Mouse (Mus musculus) hindlimb bud, embryonic 11.5 days (tissue): ENCODE results near the gene Foxd2.

Source experiments
- DNase-seq: peaks from one replicate; pipeline ENCODE4 v3.0.0-alpha.2; 2012; ENCODE audit warnings: low read depth, low spot score; ENCODE audit errors: extremely low spot score

Foxd2 gene

GRCm38 (mm10) chr4:114908829-114909601 is at the start of gene Foxd2:
Gene Foxd2, minus strand, starts transcription at chr4:114908873.
- DNase-seq, result no peak

GRCm38 (mm10) chr4:114958231-114958630 is 49.6 kb upstream of the Foxd2 start:
- no peak for DNase-seq

GRCm38 (mm10) chr4:114957403-114957802 is 48.7 kb upstream of the Foxd2 start:
- no peak for DNase-seq

- DNase-seq, result no peak
Observed at GRCm38 (mm10) chr4:114953172-114953571, 44.5 kb upstream of the Foxd2 start.

- DNase-seq, result no peak
Observed at GRCm38 (mm10) chr4:114947852-114948481, 39.3 kb upstream of the Foxd2 start.

- DNase-seq, result no peak
Observed at GRCm38 (mm10) chr4:114947395-114947794, 38.7 kb upstream of the Foxd2 start.

GRCm38 (mm10) chr4:114946416-114946815 is 37.7 kb upstream of the Foxd2 start:
- DNase-seq, result no peak

GRCm38 (mm10) chr4:114945021-114945420 is 36.3 kb upstream of the Foxd2 start:
- DNase-seq, result no peak

- peak; percentile 77 for DNase-seq
Observed at GRCm38 (mm10) chr4:114942583-114942982, 33.9 kb upstream of the Foxd2 start.

GRCm38 (mm10) chr4:114942112-114942511 is 33.4 kb upstream of the Foxd2 start:
- DNase-seq, result no peak

- no peak for DNase-seq
Observed at GRCm38 (mm10) chr4:114941311-114941710, 32.6 kb upstream of the Foxd2 start.

- DNase-seq, result no peak
Observed at GRCm38 (mm10) chr4:114938248-114938647, 29.6 kb upstream of the Foxd2 start.

GRCm38 (mm10) chr4:114937459-114938047 is 28.9 kb upstream of the Foxd2 start:
- DNase-seq, result no peak

- no peak for DNase-seq
Observed at GRCm38 (mm10) chr4:114934188-114934587, 25.5 kb upstream of the Foxd2 start.

- DNase-seq, result no peak
Observed at GRCm38 (mm10) chr4:114932747-114933146, 24.1 kb upstream of the Foxd2 start.

- no peak for DNase-seq
Observed at GRCm38 (mm10) chr4:114929155-114929554, 20.5 kb upstream of the Foxd2 start.

- no peak for DNase-seq
Observed at GRCm38 (mm10) chr4:114925917-114926312, 17.2 kb upstream of the Foxd2 start, which contains the start of gene Foxe3. Gene Foxe3, minus strand, starts transcription at chr4:114926013.

GRCm38 (mm10) chr4:114924971-114925916 is 16.6 kb upstream of the Foxd2 start:
- DNase-seq, result no peak

GRCm38 (mm10) chr4:114917091-114917490 is 8.4 kb upstream of the Foxd2 start:
- no peak for DNase-seq

- DNase-seq, result no peak
Observed at GRCm38 (mm10) chr4:114916056-114916455, 7.4 kb upstream of the Foxd2 start.

GRCm38 (mm10) chr4:114913594-114913962 is 4.9 kb upstream of the Foxd2 start:
- DNase-seq, result no peak
